Mouse (Mus musculus): Measurements from ENCODE around the gene Arhgap27.

DNA sequence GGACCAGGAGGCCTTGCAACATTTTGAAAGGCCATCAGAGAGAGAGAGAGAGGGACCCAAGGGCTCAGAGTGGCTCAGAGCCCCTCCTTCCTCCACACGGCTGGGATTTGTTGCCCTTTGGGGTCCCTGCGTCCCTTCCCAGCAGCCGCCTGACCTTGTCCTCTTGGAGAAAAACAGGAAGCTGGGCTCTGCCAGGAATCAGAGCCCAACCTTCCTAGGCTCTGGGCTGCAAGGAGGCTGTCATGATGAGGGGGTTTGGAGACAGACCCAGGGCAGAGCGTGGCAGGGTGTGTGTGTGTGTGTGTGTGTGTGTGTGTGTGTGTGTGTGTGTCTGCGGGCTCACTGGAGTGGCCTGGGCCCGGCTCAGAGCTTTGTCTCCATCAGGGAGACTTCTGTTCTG is 77.5 kb downstream of the Arhgap27 start:
- TF ChIP-seq CTCF (IDR thresholded peaks at IDR 0.05): no peak
- TF ChIP-seq POLR2A (IDR thresholded peaks at IDR 0.05; ENCODE audit: insufficient read depth, low read depth, low read length): no peak
- TF ChIP-seq EP300 (IDR thresholded peaks at IDR 0.05; ENCODE audit: insufficient read depth, low read depth, low read length): no peak

Data from heart, adult 2 months (tissue).